Mouse (Mus musculus): ENCODE measurements around the gene Pitpnm2.

- no peak for TF ChIP-seq CTCF (IDR thresholded peaks at IDR 0.05)
- no peak for TF ChIP-seq EP300 (IDR thresholded peaks at IDR 0.05)
Observed at GRCm38 (mm10) chr5:124233144-124233465, 16.5 kb downstream of the Pitpnm2 start.

Measured in lung, postnatal 0 days (tissue).